Mouse (Mus musculus) cerebellum, postnatal 36 days (tissue): ENCODE data around the gene Sptbn2.

Source experiments
- DNase-seq, 2 experiments: peaks; one replicate each; pipeline ENCODE4 v3.0.0; 2021 to 2022; ENCODE audit warnings: mixed read lengths in 2 of 2

The Sptbn2 gene

DNA sequence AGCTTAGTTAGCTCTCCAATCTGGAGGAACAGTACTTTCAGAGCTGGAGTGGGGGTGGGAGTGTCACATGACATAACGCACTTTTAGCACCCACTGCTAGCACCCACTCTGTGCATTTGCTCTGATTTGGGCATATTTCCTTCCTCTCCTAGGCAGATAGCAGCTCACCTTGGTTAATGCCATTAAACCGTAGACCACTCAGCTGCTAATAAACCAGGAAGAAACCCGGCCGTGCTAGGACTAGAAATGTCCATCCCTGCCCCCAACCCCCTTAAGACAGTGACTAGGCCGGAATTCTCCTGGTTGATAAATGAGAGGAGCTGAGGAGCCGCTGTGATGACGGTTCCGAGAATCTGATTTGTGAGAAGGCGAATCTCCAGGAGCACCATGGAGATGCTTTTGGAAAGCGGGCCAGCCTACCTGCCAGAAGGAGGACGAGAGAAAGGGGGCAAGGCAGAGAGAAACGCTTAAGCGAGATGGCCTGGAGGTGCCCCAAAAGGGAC, at the start of gene Sptbn2:
Sptbn2 (plus strand) TSS at position 70 of the 503 bp plus-strand sequence.
- peak; percentile 54 to 73 for DNase-seq

- no peak for DNase-seq
Measured at GRCm38 (mm10) chr19:4666815-4667214, 44.2 kb upstream of the Sptbn2 start.

GRCm38 (mm10) chr19:4670776-4671175, 40.2 kb upstream of the Sptbn2 start:
- DNase-seq: no peak

- DNase-seq: no peak
Measured at GRCm38 (mm10) chr19:4672401-4672800, 38.6 kb upstream of the Sptbn2 start.

DNA sequence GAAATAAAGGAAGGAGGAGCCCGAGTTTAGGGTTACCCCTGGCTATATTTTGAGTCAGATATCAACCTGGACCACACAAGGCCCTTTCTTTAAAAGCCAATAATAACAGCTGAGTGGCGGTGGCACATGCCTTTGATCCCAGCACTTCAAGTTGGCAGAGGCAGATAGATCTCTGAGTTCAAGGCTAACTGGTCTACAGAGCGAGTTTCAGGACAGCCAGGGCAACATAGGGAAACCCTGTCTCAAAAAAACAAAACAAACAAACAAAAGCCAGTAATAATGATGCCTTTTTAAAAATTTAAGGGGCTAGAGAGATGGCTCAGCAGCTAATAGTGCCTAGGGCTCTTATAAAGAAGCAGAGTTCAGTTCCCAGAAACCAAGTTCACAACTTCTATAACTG, 16.6 kb upstream of the Sptbn2 start:
- no peak for DNase-seq

DNA sequence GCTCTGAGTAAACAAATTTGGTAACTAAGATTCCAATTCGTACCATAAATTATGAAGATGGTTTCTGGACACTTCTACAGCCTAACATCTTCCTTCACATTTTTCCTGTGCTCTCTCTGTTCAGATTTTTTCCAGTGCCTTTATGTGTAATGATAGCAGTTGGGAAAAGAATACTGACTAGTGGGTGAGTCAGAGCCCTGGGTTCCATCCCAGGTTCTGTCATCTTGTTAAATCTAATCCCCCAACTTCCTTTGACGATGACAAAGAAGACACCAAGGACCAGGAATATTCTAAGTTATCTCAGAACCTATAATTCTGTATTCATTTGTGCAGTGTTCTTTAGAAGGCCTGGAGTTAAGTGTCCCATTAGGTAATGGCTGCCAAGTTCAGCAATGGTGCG, 13.8 kb upstream of the Sptbn2 start:
- no peak for DNase-seq

DNA sequence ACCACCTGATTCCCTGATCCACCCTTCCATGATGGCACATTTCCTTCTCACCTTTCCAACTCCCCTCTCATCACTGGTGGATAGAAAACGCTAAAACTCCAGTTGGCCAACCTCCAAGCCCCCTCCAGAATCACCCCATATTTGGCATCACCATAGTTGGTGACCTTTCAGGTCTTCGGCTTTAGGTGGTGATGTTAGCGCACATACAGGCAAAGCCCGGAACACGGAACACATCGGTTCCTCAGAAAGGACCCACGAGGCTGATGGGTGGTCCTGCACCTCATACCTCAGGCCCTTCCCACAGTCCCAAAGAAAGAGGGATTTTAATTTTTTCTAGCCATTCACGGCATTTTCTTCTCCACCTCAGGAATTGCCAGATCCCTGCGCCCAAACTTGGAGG, 13.2 kb upstream of the Sptbn2 start:
- peak; percentile 28 to 41 for DNase-seq

- DNase-seq: peak; percentile 94 to 96
Measured at GRCm38 (mm10) chr19:4698205-4698677, 12.7 kb upstream of the Sptbn2 start, which contains the start of gene Gm960. Gene Gm960, minus strand, starts transcription at chr19:4698668.

GRCm38 (mm10) chr19:4698856-4699255, 12.1 kb upstream of the Sptbn2 start:
- DNase-seq: peak; percentile 51 to 58

DNA sequence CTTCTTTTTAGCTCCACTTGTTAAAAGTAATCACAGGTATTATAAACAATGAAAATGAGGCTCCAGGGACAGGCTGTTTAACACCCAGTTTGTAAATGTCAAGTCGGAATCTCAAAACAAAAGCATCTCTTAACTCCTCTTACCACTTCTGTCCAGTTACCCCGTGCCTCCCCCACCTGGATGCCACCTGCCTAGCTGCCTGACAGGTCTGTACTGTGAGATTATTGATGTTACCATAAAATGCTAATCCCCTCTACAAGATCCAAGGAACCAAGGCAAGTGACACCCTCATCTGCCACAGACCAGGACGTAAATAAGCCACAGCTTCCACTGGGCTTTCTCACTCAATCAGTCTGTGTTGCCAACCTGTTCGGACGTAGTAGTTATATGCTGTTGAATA, 11.1 kb upstream of the Sptbn2 start:
- no peak for DNase-seq

GRCm38 (mm10) chr19:4700656-4701055, 10.3 kb upstream of the Sptbn2 start:
- DNase-seq: no peak

GRCm38 (mm10) chr19:4701221-4701620, 9.7 kb upstream of the Sptbn2 start:
- DNase-seq: no peak

- DNase-seq: no peak
Measured at GRCm38 (mm10) chr19:4708765-4709164, 2.2 kb upstream of the Sptbn2 start.

- peak; percentile 63 to 70 for DNase-seq
Measured at GRCm38 (mm10) chr19:4711601-4712155, 711 bp downstream of the Sptbn2 start.

DNA sequence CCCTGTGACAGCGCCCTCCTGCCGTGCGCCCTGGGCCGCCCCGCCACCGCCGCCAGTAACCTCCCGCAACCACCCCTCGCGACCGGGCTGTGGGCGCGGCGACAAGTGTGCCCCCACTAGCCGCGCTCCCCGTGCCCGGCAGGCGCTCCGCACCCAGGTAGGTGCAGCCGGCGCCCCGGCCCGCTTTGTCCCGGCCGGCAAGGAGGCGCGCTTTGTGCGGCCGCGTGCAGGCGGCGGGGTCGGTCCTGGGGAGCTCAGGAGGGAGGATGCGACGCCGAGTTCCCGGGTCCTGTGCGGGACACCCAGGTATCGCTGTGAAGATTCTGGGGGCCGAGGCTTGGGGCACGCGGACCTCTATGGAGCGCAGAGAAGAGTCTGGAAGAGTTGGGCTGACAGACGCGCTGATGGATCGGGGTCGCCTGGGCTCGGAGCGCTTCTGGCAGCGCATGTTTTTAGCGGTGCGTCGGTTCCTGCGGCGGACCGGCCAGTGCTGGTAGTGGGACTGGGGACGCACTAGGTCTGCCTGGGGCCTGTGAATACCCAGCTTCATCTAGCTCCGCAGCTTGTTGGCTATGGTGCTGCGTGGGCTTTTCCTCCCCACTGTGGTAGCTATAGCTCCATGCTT, 1.3 kb downstream of the Sptbn2 start:
- DNase-seq: peak; percentile 46 to 58

- DNase-seq: peak in 1 of 2 experiments; percentile 48
Measured at GRCm38 (mm10) chr19:4712781-4713526, 2.0 kb downstream of the Sptbn2 start.

DNA sequence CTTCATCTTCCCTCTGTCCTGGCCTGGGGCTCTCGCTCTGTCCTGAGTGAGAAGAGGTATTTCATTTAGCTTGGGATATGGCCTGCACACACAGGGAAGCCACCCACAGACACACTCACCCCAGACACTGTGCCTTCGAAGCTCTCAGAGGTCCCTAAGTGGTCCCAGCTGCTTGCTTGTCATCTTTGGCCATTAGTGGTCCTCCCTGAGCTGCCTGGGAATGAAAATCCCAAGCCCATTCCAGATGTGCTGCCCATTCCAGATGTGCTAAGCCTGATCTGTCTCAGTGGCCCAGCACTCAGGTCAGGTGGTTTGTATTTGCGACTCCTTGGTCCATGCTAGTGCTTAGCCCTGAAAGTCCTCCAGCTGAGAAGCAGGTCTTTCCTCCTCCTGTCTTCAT, 2.9 kb downstream of the Sptbn2 start:
- no peak for DNase-seq

- no peak for DNase-seq
Measured at GRCm38 (mm10) chr19:4716756-4717155, 5.8 kb downstream of the Sptbn2 start.

DNA sequence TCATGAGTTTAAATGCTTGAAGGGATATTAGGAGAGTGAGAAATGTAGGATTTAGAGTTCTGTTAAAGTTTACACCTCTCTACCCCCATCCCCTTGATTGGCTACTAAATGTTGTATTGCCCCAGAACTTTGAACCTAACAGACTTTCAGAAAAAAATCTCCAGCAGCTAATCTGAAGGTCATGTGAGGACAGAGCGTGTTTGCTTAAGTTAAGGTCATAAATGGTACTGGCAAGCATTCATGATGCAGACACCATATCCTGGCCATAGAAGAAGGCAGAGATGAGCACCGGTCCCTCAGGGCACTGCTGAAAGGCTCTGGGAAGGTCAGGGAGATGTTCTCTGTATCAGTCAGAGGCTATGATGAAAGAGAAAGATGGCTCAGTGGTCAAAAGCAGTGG, 6.3 kb downstream of the Sptbn2 start:
- DNase-seq: no peak

DNA sequence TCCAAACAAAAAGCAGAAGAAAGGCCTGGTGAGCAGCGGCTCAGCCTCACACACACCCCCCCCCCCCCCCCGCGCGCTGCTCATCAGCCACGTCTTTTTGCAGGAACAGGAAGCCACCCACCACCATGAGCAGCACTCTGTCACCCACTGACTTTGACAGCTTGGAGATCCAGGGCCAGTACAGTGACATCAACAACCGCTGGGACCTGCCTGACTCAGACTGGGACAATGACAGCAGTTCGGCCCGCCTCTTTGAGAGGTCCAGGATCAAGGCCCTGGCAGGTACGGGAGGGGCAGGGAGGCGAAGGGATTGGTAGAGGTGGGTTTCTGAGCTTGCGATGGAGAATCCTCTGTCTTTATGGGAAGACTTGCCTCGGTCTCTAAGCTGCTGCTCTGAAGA, 7.7 kb downstream of the Sptbn2 start:
- no peak for DNase-seq

GRCm38 (mm10) chr19:4719351-4719764, 8.4 kb downstream of the Sptbn2 start:
- DNase-seq: no peak

DNA sequence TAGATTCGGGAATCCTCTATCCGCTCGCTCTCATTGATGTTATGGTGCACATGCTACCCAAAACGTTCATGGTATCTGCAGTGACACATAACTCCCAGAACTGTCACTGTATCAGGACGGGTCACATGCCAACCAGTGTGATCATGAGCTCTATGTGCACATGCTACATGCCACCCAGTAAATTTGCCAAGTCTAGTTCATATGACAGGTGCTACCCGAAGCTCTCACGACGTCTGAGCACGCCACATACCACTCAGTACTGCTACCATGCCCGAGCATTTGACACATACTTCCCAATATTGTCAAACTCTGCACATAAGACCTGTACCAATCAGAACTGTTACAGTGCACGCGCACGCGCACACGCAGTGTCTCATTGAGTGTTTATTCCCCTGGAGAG, 9.1 kb downstream of the Sptbn2 start:
- DNase-seq: no peak

GRCm38 (mm10) chr19:4720671-4721244, 9.8 kb downstream of the Sptbn2 start:
- peak; percentile 45 to 57 for DNase-seq
